Mouse (Mus musculus) neural tube, embryonic 13.5 days (tissue): ENCODE measurements around the gene Hsf2. TPM values are rescaled to one million over a fixed set of nuclear protein-coding genes. Genes with fewer than 3 reads are reported as not detected.
"Not testable (repeated sequence)": the region's sequence is repeated elsewhere in the genome, so short reads cannot be mapped to it uniquely, and the experiment has no call there.

Experiments used
- ATAC-seq: fragments of 200-750 bp; cut with Nextera tagmentation; 2 replicates; pipeline ENCODE4 v1.8.0; 2017; ENCODE audit warnings: low read depth, mild to moderate bottlenecking, moderate TSS enrichment, moderate library complexity
- H3K27ac ChIP-seq: fragments of 300-500 bp; sonication (generic); replicated peaks from 2 replicates; pipeline ENCODE4 v1.5.1; 2015; ENCODE audit warnings: moderate library complexity, mild to moderate bottlenecking, inconsistent platforms
- H3K27me3 ChIP-seq: fragments of 300-500 bp; sonication (generic); 2 replicates; pipeline ENCODE4 v1.6.1; 2015; ENCODE audit warnings: mild to moderate bottlenecking, inconsistent platforms
- H3K36me3 ChIP-seq: fragments of 300-500 bp; sonication (generic); 2 replicates; pipeline ENCODE4 v1.6.1; 2015; ENCODE audit warnings: mild to moderate bottlenecking, inconsistent platforms
- H3K4me1 ChIP-seq: fragments of 300-500 bp; sonication (generic); replicated peaks from 2 replicates; pipeline ENCODE4 v1.6.1; 2015; ENCODE audit warnings: inconsistent platforms
- H3K4me2 ChIP-seq: fragments of 300-500 bp; sonication (generic); 2 replicates; pipeline ENCODE4 v1.6.1; 2015; ENCODE audit warnings: inconsistent platforms, mild to moderate bottlenecking, moderate library complexity
- H3K4me3 ChIP-seq: fragments of 300-500 bp; sonication (generic); 2 replicates; pipeline ENCODE4 v1.5.1; 2015; ENCODE audit warnings: mild to moderate bottlenecking, inconsistent platforms
- H3K9ac ChIP-seq: fragments of 300-500 bp; sonication (generic); 2 replicates; pipeline ENCODE4 v1.6.1; 2015; ENCODE audit warnings: moderate library complexity, mild to moderate bottlenecking, inconsistent platforms
- H3K9me3 ChIP-seq: fragments of 300-500 bp; sonication (generic); 2 replicates; pipeline ENCODE4 v1.6.1; 2016; ENCODE audit warnings: inconsistent platforms
- whole genome bisulfite sequencing: fragments of 180-500 bp; shearing (Covaris S2); methylation state at CpG from one replicate; pipeline ENCODE4 v1.1.7; 2015; 5-methylcytosine and 5-hydroxymethylcytosine counted together
- polyA plus RNA-seq: library from polyadenylated mRNA; unstranded; fragments of >200 nt; fragmentation: Nextera tagmentation; extraction: Ambion mirVana; gene quantifications from 2 replicates; pipeline ENCODE4 v1.2.1, GENCODE M21; 2015

Gene Hsf2
- polyA plus RNA-seq, 1 experiment from 2014 or later = 56.8 TPM

DNA sequence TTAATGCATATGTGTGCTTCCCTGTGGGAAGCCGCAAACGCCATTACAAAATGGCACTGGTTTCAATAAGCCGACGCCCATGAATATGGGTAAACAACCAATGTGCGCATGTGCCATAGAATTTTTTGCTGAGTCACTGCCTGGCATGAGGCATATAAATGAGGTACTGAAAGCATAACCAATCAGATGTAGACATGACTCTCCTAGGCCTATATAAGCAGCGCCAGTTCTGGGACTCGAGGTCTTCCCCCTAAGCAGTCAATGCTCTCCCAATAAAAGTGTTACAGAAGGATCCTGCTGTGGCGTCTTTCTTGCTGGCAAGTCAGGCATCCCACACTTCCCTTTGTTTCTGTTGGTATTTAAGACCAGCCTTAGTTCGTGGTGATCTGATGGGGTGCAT is 57.7 kb downstream of the Hsf2 start:
- not testable (repeated sequence) for H3K4me3 ChIP-seq, H3K4me2 ChIP-seq, H3K27ac ChIP-seq, H3K36me3 ChIP-seq, ATAC-seq, H3K9me3 ChIP-seq, H3K27me3 ChIP-seq, H3K9ac ChIP-seq, H3K4me1 ChIP-seq
- 73% methylated on average over 9 of the region's 9 CpGs for WGBS

DNA sequence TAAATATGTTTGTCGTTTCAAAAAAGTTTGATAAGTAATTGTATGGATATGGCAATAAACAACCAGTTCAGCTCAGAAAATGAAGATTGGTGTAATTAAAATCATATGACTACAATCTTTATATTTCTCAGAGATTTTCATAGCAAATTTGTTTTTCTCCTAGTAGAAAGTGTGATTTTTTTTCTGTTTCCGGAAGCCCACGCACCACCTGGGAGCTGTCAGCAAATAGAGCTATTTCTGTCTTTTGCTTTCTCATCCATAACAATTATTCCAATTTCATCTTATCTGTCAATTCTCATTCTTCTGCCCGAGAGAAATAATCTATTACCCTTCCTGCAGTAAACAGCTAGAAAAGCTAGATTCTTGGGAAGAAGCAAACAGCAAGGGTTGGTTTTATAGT is 63.4 kb downstream of the Hsf2 start:
- H3K4me3 ChIP-seq = no peak overlapping the region
- 83% methylated on average over 4 of the region's 4 CpGs for WGBS
- no peak overlapping the region for H3K27ac ChIP-seq
- H3K9ac ChIP-seq = no peak overlapping the region
- ATAC-seq = no peak
- H3K4me2 ChIP-seq = no peak overlapping the region
- H3K36me3 ChIP-seq = no peaks in the 10 kb centered on the region
- H3K27me3 ChIP-seq = no peaks in the 10 kb centered on the region
- no peaks in the 10 kb centered on the region for H3K9me3 ChIP-seq
- no peaks in the 10 kb centered on the region for H3K4me1 ChIP-seq

DNA sequence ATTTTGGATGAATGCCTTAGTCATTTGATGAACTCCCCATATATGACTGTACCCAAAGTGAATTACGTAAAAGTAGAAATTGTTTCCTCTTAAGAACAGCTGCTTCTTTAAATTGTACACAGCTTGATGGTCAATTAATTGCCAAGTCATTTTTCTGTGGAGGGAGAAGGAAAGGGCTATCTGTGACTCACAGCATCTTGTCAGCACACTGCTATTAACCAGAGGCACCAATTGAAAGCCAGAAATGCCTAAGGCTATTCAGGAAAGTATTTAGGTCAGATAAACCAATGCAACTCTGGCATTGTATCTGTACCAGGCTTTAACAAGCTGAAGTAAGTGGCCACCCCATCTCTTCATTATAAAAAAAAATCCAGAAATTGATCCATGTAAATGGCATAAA is 67.5 kb downstream of the Hsf2 start:
- no peaks in the 10 kb centered on the region for H3K4me1 ChIP-seq
- WGBS = 86% methylated on average over 1 of the region's 1 CpGs
- H3K36me3 ChIP-seq = no peaks in the 10 kb centered on the region
- H3K27ac ChIP-seq = no peak overlapping the region
- no peak overlapping the region for H3K9ac ChIP-seq
- no peak overlapping the region for H3K4me3 ChIP-seq
- H3K9me3 ChIP-seq = no peaks in the 10 kb centered on the region
- no peak overlapping the region for H3K4me2 ChIP-seq
- ATAC-seq = no peak
- H3K27me3 ChIP-seq = no peaks in the 10 kb centered on the region

DNA sequence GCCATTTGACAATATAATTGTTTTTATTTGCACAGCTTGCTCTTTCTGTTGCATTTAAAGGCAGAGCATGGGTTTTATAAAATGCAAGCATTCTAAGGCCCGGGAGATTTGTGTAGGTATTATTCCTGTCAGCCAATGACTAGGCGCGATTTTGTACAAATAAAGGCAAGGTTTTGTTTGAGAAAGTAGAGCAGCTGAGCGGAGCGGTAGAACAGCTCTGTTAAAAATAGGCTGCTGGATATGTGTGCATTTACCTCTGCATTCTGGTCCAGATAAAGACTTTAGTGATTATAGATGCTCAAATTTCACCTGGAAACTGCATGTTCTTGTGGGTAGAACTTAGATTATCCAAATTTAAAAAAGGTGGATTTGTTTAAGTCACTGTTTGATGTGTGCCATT is 71.4 kb downstream of the Hsf2 start:
- Histone ChIP-seq H3K4me1 (no peaks in the 10 kb centered on the region), H3K4me3 (no peak overlapping the region), H3K27ac (no peak overlapping the region), H3K9ac (no peak overlapping the region), H3K4me2 (no peak overlapping the region), H3K9me3 (no peaks in the 10 kb centered on the region), H3K36me3 (no peaks in the 10 kb centered on the region), H3K27me3 (no peaks in the 10 kb centered on the region)
- no peak for ATAC-seq
- 84% methylated on average over 5 of the region's 5 CpGs for WGBS

Other genes with a start within 250 kb of the Hsf2 start
- 408 and 420 TPM in 2 replicates for gene Serinc1, start 46.1 kb downstream of the Hsf2 start, polyA plus RNA-seq
- 2.4 and 2.5 TPM in 2 replicates for gene Pkib, start 145.6 kb downstream of the Hsf2 start, polyA plus RNA-seq